Mouse (Mus musculus) midbrain, embryonic 16.5 days (tissue): ENCODE measurements around the gene Tyk2. TPM values are rescaled to one million over a fixed set of nuclear protein-coding genes. Genes with fewer than 3 reads are reported as not detected.

Experiments
- ATAC-seq: fragments of 200-750 bp; cut with Nextera tagmentation; 2 replicates; pipeline ENCODE4 v1.8.0; 2017; ENCODE audit warnings: moderate TSS enrichment
- H3K27ac ChIP-seq: fragments of 300-500 bp; sonication (generic); 2 replicates; pipeline ENCODE4 v1.5.1; 2014; ENCODE audit warnings: mild to moderate bottlenecking, low read length, mixed read lengths
- H3K27me3 ChIP-seq: fragments of 300-500 bp; sonication (generic); 2 replicates; pipeline ENCODE4 v1.6.1; 2014; ENCODE audit warnings: low read depth, low read length, mixed read lengths; ENCODE audit not compliant: control insufficient read depth, insufficient read depth
- H3K36me3 ChIP-seq: fragments of 300-500 bp; sonication (generic); 2 replicates; pipeline ENCODE4 v1.6.1; 2014; ENCODE audit warnings: mild to moderate bottlenecking, low read length, moderate library complexity, mixed read lengths; ENCODE audit not compliant: control insufficient read depth, insufficient read depth
- H3K4me1 ChIP-seq: fragments of 300-500 bp; sonication (generic); 2 replicates; pipeline ENCODE4 v1.6.1; 2014; ENCODE audit warnings: mild to moderate bottlenecking, low read length, mixed read lengths; ENCODE audit not compliant: control insufficient read depth, insufficient read depth
- H3K4me2 ChIP-seq: fragments of 300-500 bp; sonication (generic); 2 replicates; pipeline ENCODE4 v1.6.1; 2014; ENCODE audit warnings: mild to moderate bottlenecking, low read length, mixed read lengths
- H3K4me3 ChIP-seq: fragments of 300-500 bp; sonication (generic); 2 replicates; pipeline ENCODE4 v1.5.1; 2014; ENCODE audit warnings: low read depth, mild to moderate bottlenecking, low read length, moderate library complexity, mixed read lengths
- H3K9ac ChIP-seq: fragments of 300-500 bp; sonication (generic); 2 replicates; pipeline ENCODE4 v1.6.1; 2014; ENCODE audit warnings: low read depth, low read length, mixed read lengths
- H3K9me3 ChIP-seq: fragments of 300-500 bp; sonication (generic); replicated peaks from 2 replicates; pipeline ENCODE4 v1.6.1; 2014; ENCODE audit warnings: mild to moderate bottlenecking, low read length, mixed read lengths; ENCODE audit not compliant: control insufficient read depth, poor library complexity, severe bottlenecking
- WGBS: fragments of 180-500 bp; shearing (Covaris S2); extraction: QIAGEN DNeasy Blood & Tissue Kit; methylation state at CpG from one replicate; pipeline ENCODE4 v1.1.7; 2014; 5-methylcytosine and 5-hydroxymethylcytosine counted together
- polyA plus RNA-seq: library from polyadenylated mRNA; unstranded; fragments of >200 nt; fragmentation: Nextera tagmentation; extraction: Ambion mirVana; gene quantifications from 2 replicates; pipeline ENCODE4 v1.2.1, GENCODE M21; 2015

Tyk2 gene
- polyA plus RNA-seq, 1 experiment from 2014 or later: 9.9 TPM

GRCm38 (mm10) chr9:21125502-21126258, 5.4 kb downstream of the Tyk2 start:
- WGBS: 90% methylated on average over 9 of the region's 9 CpGs
- Histone ChIP-seq H3K4me3 (no peak overlapping the region), H3K36me3 (peaks cover 24% of the 10 kb centered on the region), H3K4me1 (peaks cover 5% of the 10 kb centered on the region; the same call in 1 of the 2 replicates), H3K9me3 (no peaks in the 10 kb centered on the region), H3K27ac (no peak overlapping the region), H3K27me3 (no peaks in the 10 kb centered on the region), H3K9ac (no peak overlapping the region), H3K4me2 (no peak overlapping the region)
- no peak for ATAC-seq

- H3K9ac ChIP-seq: no peak overlapping the region
- H3K36me3 ChIP-seq: peaks cover 26% of the 10 kb centered on the region
- H3K4me3 ChIP-seq: no peak overlapping the region
- WGBS: 81% methylated on average over 5 of the region's 5 CpGs
- no peak overlapping the region for H3K4me2 ChIP-seq
- no peaks in the 10 kb centered on the region for H3K4me1 ChIP-seq
- ATAC-seq: no peak
- H3K9me3 ChIP-seq: no peaks in the 10 kb centered on the region
- H3K27me3 ChIP-seq: no peaks in the 10 kb centered on the region
- no peak overlapping the region for H3K27ac ChIP-seq
Measured at GRCm38 (mm10) chr9:21124837-21125236, 6.2 kb downstream of the Tyk2 start.

- no peaks in the 10 kb centered on the region for H3K27me3 ChIP-seq
Measured at GRCm38 (mm10) chr9:21121483-21121882, 9.6 kb downstream of the Tyk2 start.

GRCm38 (mm10) chr9:21117073-21117472, 14.0 kb downstream of the Tyk2 start:
- ATAC-seq: no peak
- H3K4me1 ChIP-seq: no peaks in the 10 kb centered on the region
- H3K9ac ChIP-seq: no peak overlapping the region
- H3K27ac ChIP-seq: no peak overlapping the region
- 82% methylated on average over 6 of the region's 6 CpGs for WGBS
- peaks cover 18% of the 10 kb centered on the region for H3K36me3 ChIP-seq
- H3K9me3 ChIP-seq: no peaks in the 10 kb centered on the region
- H3K4me3 ChIP-seq: no peak overlapping the region
- H3K4me2 ChIP-seq: no peak overlapping the region
- H3K27me3 ChIP-seq: no peaks in the 10 kb centered on the region

More at GRCm38 (mm10) chr9:21121483-21121882, 9.6 kb downstream of the Tyk2 start:
- no peak overlapping the region for H3K27ac ChIP-seq
- no peak overlapping the region for H3K9ac ChIP-seq
- no peaks in the 10 kb centered on the region for H3K4me1 ChIP-seq
- ATAC-seq: no peak
- peaks cover 23% of the 10 kb centered on the region for H3K36me3 ChIP-seq
- WGBS: 94% methylated on average over 16 of the region's 16 CpGs
- no peaks in the 10 kb centered on the region for H3K9me3 ChIP-seq
- no peak overlapping the region for H3K4me2 ChIP-seq
- H3K4me3 ChIP-seq: no peak overlapping the region

- WGBS: 89% methylated on average over 8 of the region's 8 CpGs
- no peaks in the 10 kb centered on the region for H3K4me1 ChIP-seq
- H3K9me3 ChIP-seq: no peaks in the 10 kb centered on the region
- peaks cover 6% of the 10 kb centered on the region; the same call in 1 of the 2 replicates for H3K36me3 ChIP-seq
- H3K27ac ChIP-seq: no peak overlapping the region
- ATAC-seq: no peak
- no peaks in the 10 kb centered on the region for H3K27me3 ChIP-seq
- H3K9ac ChIP-seq: no peak overlapping the region
- H3K4me3 ChIP-seq: no peak overlapping the region
- H3K4me2 ChIP-seq: no peak overlapping the region
Measured at GRCm38 (mm10) chr9:21115105-21115504, 15.9 kb downstream of the Tyk2 start.

- no peak for ATAC-seq
- no peak overlapping the region for H3K9ac ChIP-seq
- no peak overlapping the region for H3K4me2 ChIP-seq
- 94% methylated on average over 7 of the region's 7 CpGs for WGBS
- no peak overlapping the region for H3K4me3 ChIP-seq
- H3K4me1 ChIP-seq: no peaks in the 10 kb centered on the region
- peaks cover 6% of the 10 kb centered on the region; the same call in 1 of the 2 replicates for H3K36me3 ChIP-seq
- no peaks in the 10 kb centered on the region for H3K9me3 ChIP-seq
- H3K27ac ChIP-seq: no peak overlapping the region
- H3K27me3 ChIP-seq: no peaks in the 10 kb centered on the region
Measured at GRCm38 (mm10) chr9:21114190-21114589, 16.9 kb downstream of the Tyk2 start.

GRCm38 (mm10) chr9:21113751-21114150, 17.3 kb downstream of the Tyk2 start:
- no peak for ATAC-seq
- Histone ChIP-seq H3K4me2 (no peak overlapping the region), H3K9ac (no peak overlapping the region), H3K9me3 (no peaks in the 10 kb centered on the region), H3K27ac (no peak overlapping the region), H3K36me3 (peaks cover 6% of the 10 kb centered on the region; the same call in 1 of the 2 replicates), H3K4me1 (no peaks in the 10 kb centered on the region), H3K4me3 (no peak overlapping the region), H3K27me3 (no peaks in the 10 kb centered on the region)
- 93% methylated on average over 6 of the region's 6 CpGs for WGBS

- H3K9me3 ChIP-seq: no peaks in the 10 kb centered on the region
- no peaks in the 10 kb centered on the region for H3K27me3 ChIP-seq
- no peaks in the 10 kb centered on the region for H3K36me3 ChIP-seq
- no peak overlapping the region for H3K27ac ChIP-seq
- no peak overlapping the region for H3K4me3 ChIP-seq
- H3K4me1 ChIP-seq: no peaks in the 10 kb centered on the region
- no peak for ATAC-seq
- H3K4me2 ChIP-seq: no peak overlapping the region
- 44% methylated on average over 23 of the region's 23 CpGs for WGBS
- H3K9ac ChIP-seq: no peak overlapping the region
Measured at GRCm38 (mm10) chr9:21107607-21108237, 23.3 kb downstream of the Tyk2 start.
